Mouse (Mus musculus): ENCODE results near the gene Gm8297. TPM values are rescaled to one million over a fixed set of nuclear protein-coding genes. Genes with fewer than 3 reads are reported as not detected.
"Not testable (repeated sequence)": the region's sequence is repeated elsewhere in the genome, so short reads cannot be mapped to it uniquely, and the experiment has no call there.

The Gm8297 gene
- total RNA-seq (2021): not detected
- long read RNA-seq, experiment 1: 0 reads
- long read RNA-seq, experiment 2: 0 reads

- not testable (repeated sequence) for DNase-seq
Measured at GRCm38 (mm10) chr14:4983635-4984034, at the start of gene Gm8297. Gene Gm8297, plus strand, starts transcription at chr14:4983935.

- DNase-seq: not testable (repeated sequence)
Measured at GRCm38 (mm10) chr14:5015591-5015990, 31.9 kb downstream of the Gm8297 start, which contains the start of gene Gm3298. Gene Gm3298, plus strand, starts transcription at chr14:5015891.

Other genes starting within 250 kb of the Gm8297 start
- gene Gm9602, start 207.6 kb upstream of the Gm8297 start, total RNA-seq (2021): not detected
- gene Gm3269, start 145.8 kb upstream of the Gm8297 start, total RNA-seq (2021): not detected
- gene Gm3264, start 128.4 kb upstream of the Gm8297 start, total RNA-seq (2021): 1 to 10 TPM in 1 of 2 experiments, not detected in 1; 1.6 TPM
- gene Gm3278, start 91.5 kb upstream of the Gm8297 start, total RNA-seq (2021): not detected
- not detected for gene Gm3298, start 32.0 kb downstream of the Gm8297 start, total RNA-seq (2021)
- not detected for gene 4930555G01Rik, start 66.7 kb downstream of the Gm8297 start, total RNA-seq (2021)
- under 1 TPM in 1 of 2 experiments, not detected in 1; 0.20 TPM for gene Gm8281, start 87.1 kb downstream of the Gm8297 start, total RNA-seq (2021)
- not detected for gene Gm8279, start 147.6 kb downstream of the Gm8297 start, total RNA-seq (2021)
- not detected for gene Gm3317, start 180.6 kb downstream of the Gm8297 start, total RNA-seq (2021)
- not detected for gene Gm8271, start 201.9 kb downstream of the Gm8297 start, total RNA-seq (2021)

All from gastrocnemius, postnatal 25 days (tissue).